Mouse (Mus musculus) spleen, adult 2 months (tissue): ENCODE measurements around the gene Cep112. TPM values are rescaled to one million over a fixed set of nuclear protein-coding genes. Genes with fewer than 3 reads are reported as not detected.
A peak's percentile ranks its signal among the peaks of the same experiment; 100 is the strongest.

Experiments
- DNase-seq, 2 experiments: peaks; one replicate each; pipeline versions ENCODE4 v3.0.0 to v3.0.0-alpha.2; 2012 to 2021; ENCODE audit warnings: low spot score in 2 of 2, low read depth in 1 of 2
- H3K27ac ChIP-seq: fragments of 200-500 bp; 2 replicates; pipeline ENCODE4 v1.5.1; 2012; ENCODE audit warnings: low read length, inconsistent platforms; ENCODE audit not compliant: insufficient read depth
- H3K27me3 ChIP-seq: fragments of 200-500 bp; 2 replicates; pipeline ENCODE4 v1.6.1; 2012; ENCODE audit warnings: mild to moderate bottlenecking, moderate library complexity, low read length, inconsistent platforms; ENCODE audit not compliant: control insufficient read depth, insufficient read depth
- H3K36me3 ChIP-seq: fragments of 200-500 bp; 2 replicates; pipeline ENCODE4 v1.6.1; 2012; ENCODE audit warnings: mild to moderate bottlenecking, low read length, inconsistent platforms; ENCODE audit not compliant: control insufficient read depth, insufficient read depth
- H3K4me1 ChIP-seq: fragments of 200-500 bp; 2 replicates; pipeline ENCODE4 v1.6.1; 2011; ENCODE audit warnings: inconsistent platforms; ENCODE audit not compliant: control insufficient read depth, insufficient read depth, insufficient read length
- H3K4me3 ChIP-seq: fragments of 200-500 bp; 2 replicates; pipeline ENCODE4 v1.5.1; 2011; ENCODE audit warnings: mild to moderate bottlenecking, inconsistent platforms; ENCODE audit not compliant: insufficient read depth, insufficient read length; ENCODE audit errors: extremely low read depth
- CTCF ChIP-seq: fragments of 200-500 bp; IDR thresholded peaks from 2 replicates; pipeline ENCODE4 v1.5.1; 2011; ENCODE audit warnings: mild to moderate bottlenecking, inconsistent platforms; ENCODE audit not compliant: insufficient read depth, insufficient read length, insufficient replicate concordance; ENCODE audit errors: extremely low read depth
- POLR2A ChIP-seq: fragments of 200-500 bp; IDR thresholded peaks from 2 replicates; pipeline ENCODE4 v1.6.1; 2011; ENCODE audit warnings: low read depth, low read length, inconsistent platforms
- WGBS: fragments of 180-500 bp; shearing (Covaris S2); methylation state at CpG from one replicate; pipeline ENCODE4 v1.1.7; 2018; 5-methylcytosine and 5-hydroxymethylcytosine counted together
- polyA plus RNA-seq: library from polyadenylated mRNA; depleted of rRNA; stranded (reverse); fragments of >200 nt; gene quantifications from 2 replicates; pipeline ENCODE4 v1.2.3, GENCODE M21; 2012; rRNA removed

Cep112 gene
- 0.21 and 0.29 TPM in 2 replicates for polyA plus RNA-seq

DNA sequence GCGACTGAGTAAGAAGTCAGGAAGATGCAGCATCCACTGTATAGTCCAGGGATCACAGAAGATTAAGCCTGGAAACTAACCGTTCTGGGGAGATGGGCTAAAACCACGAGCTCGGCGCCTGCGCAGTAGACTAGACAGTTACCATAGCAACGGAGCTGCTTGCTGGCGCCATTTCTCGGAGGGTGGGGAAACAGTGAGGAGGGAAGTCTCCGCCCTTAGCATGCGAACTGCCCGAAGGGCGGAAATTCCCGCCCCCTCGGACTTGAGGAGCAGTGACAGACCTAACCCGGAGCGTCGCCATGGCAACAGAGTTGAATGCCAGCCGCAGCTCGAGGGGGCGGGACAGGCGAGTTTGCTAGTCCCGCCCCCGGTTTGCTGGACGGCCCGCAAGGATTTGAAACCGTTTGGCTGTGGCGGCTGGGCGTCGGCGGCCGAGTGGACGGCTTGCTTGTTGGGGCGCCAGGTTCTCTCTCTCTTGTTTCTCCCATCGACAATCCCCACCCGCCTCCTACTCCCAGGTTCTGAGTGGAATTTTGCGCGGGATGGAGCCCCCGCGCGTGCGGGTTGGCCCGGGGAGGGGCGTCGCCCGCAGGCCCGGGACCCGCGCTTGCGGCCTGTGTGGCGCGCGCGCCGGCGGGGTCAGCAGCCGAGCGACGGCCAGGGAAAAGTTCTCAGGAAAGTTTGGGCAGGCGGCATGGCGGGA lies at the start of gene Cep112:
TSS of gene Cep112 (plus strand) at position 304 of the 703 bp plus-strand sequence.
- Histone ChIP-seq H3K27ac (no peak within 1 kb of the TSS), H3K4me3 (peak within 1 kb of the TSS; percentile 50), H3K36me3 (no peaks in the 10 kb centered on the region), H3K27me3 (peaks cover 6% of the 10 kb centered on the region), H3K4me1 (no peaks in the 10 kb centered on the region)
- 2% methylated on average over 61 of the region's 61 CpGs for WGBS
- peak; percentile 89 to 92 for DNase-seq
- TF ChIP-seq POLR2A (no peak), CTCF (no peak)

GRCm38 (mm10) chr11:108376815-108377214 lies 48.2 kb upstream of the Cep112 start:
- TF ChIP-seq CTCF, result no peak
- TF ChIP-seq POLR2A, result no peak
- no peak overlapping the region for H3K4me3 ChIP-seq
- H3K36me3 ChIP-seq, result no peaks in the 10 kb centered on the region
- H3K4me1 ChIP-seq, result no peaks in the 10 kb centered on the region; the same call in 1 of the 2 replicates
- H3K27me3 ChIP-seq, result no peaks in the 10 kb centered on the region
- no peak for DNase-seq
- WGBS, result 91% methylated on average over 7 of the region's 7 CpGs
- H3K27ac ChIP-seq, result no peak overlapping the region

- TF ChIP-seq CTCF, result peak; percentile 95
- no peak for TF ChIP-seq POLR2A
- Histone ChIP-seq H3K27me3 (no peaks in the 10 kb centered on the region; the same call in 1 of the 2 replicates), H3K36me3 (no peaks in the 10 kb centered on the region), H3K4me3 (peak overlapping the region; percentile 36), H3K4me1 (no peaks in the 10 kb centered on the region; the same call in 1 of the 2 replicates), H3K27ac (no peak overlapping the region)
- 27% methylated on average over 19 of the region's 19 CpGs for WGBS
- DNase-seq, result peak; percentile 45 to 70
Observed at GRCm38 (mm10) chr11:108377680-108378362, 47.2 kb upstream of the Cep112 start.

DNA sequence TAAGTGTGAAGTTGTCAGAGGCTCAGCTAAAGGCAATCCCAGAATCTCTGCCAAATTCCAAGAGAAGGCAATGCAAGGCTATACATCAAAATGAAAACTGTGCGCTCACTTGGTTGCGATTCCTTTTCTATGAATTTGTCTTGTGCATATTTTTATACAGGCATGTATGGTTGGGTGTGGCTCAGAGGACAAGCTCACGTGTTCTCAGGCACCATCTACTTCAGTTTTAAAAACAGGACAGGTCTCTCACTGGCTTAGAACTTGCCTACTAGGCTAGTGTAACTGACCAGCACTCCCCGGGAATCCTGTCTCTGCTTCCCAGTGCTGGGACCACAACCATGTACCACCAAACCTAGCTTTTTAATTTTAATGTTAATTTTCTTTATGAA lies 46.6 kb upstream of the Cep112 start:
- no peaks in the 10 kb centered on the region for H3K36me3 ChIP-seq
- no peak overlapping the region for H3K4me3 ChIP-seq
- TF ChIP-seq POLR2A, result no peak
- TF ChIP-seq CTCF, result no peak
- H3K27me3 ChIP-seq, result no peaks in the 10 kb centered on the region; the same call in 1 of the 2 replicates
- DNase-seq, result no peak
- H3K4me1 ChIP-seq, result no peaks in the 10 kb centered on the region; the same call in 1 of the 2 replicates
- no peak overlapping the region for H3K27ac ChIP-seq
- WGBS, result 86% methylated on average over 4 of the region's 4 CpGs

DNA sequence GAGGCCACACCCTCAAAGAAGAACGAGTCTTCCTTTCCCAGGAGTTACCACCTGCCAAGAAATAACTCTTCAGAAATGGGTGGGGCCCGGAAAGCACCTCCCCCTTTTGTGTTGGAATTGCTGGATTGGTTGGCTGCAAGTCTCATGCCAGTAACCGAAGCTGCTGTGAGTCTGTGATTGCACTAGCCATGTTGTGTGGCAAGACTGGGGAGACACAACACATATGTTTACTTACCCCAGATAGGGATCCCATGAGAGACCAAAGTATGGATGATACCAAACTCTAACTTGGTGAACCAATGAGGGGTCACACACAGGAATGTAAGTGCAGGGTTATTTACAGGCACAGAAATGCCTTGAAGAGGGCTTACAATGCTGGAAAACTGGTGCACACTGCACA lies 42.3 kb upstream of the Cep112 start:
- no peaks in the 10 kb centered on the region; the same call in 1 of the 2 replicates for H3K4me1 ChIP-seq
- H3K27me3 ChIP-seq, result no peaks in the 10 kb centered on the region; the same call in 1 of the 2 replicates
- no peak overlapping the region for H3K27ac ChIP-seq
- 90% methylated on average over 3 of the region's 3 CpGs for WGBS
- no peak overlapping the region for H3K4me3 ChIP-seq
- TF ChIP-seq CTCF (no peak), POLR2A (no peak)
- DNase-seq, result no peak
- no peaks in the 10 kb centered on the region for H3K36me3 ChIP-seq

DNA sequence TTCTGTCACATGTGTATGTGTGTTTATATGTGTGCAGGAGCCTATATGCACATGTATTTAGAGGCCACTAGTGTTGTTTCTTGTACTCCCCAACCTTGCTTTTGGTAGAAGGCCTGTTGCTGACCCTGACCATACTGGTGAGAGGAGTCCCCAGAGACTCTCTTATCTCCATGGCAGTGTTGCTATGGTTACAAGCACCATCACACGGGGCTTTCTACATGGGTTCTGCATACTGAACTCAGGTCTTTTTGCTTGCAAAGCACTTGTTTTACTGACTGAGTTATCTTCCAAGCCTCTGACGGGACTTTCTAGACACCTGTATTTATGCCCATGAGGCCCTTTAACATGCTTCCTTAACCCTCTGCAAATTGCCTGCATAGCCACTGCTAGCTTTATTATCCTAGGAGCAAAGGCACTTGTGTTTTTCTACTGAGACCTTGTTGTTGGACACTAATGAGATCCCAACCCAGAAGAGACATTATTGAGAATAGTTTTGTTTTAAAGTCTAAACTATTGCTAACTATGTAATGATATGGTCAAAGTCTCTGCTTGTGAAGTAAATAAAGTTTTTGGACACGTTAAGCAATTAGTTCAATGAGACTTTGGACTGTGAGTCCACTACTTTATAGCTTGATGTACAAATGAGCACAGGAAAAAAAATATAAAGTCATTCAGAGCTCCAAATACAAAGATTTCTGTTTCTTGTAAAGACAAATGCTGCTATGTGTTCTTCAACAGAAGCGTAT lies 39.9 kb upstream of the Cep112 start:
- H3K4me1 ChIP-seq, result no peaks in the 10 kb centered on the region
- no peak for DNase-seq
- 78% methylated on average over 4 of the region's 4 CpGs for WGBS
- no peaks in the 10 kb centered on the region; the same call in 1 of the 2 replicates for H3K27me3 ChIP-seq
- no peaks in the 10 kb centered on the region for H3K36me3 ChIP-seq
- H3K4me3 ChIP-seq, result no peak overlapping the region
- H3K27ac ChIP-seq, result no peak overlapping the region
- no peak for TF ChIP-seq CTCF
- TF ChIP-seq POLR2A, result no peak
